Mouse (Mus musculus) forebrain, embryonic 16.5 days (tissue): ENCODE measurements around the gene Nfatc4. TPM values are rescaled to one million over a fixed set of nuclear protein-coding genes. Genes with fewer than 3 reads are reported as not detected.

Experiments
- ATAC-seq: fragments of 200-750 bp; cut with Nextera tagmentation; 2 replicates; pipeline ENCODE4 v1.8.0; 2017; ENCODE audit warnings: mild to moderate bottlenecking, moderate library complexity
- H3K27ac ChIP-seq: fragments of 300-500 bp; sonication (generic); 2 replicates; pipeline ENCODE4 v1.5.1; 2014; ENCODE audit warnings: low read length, control low read depth
- H3K27me3 ChIP-seq: fragments of 300-500 bp; sonication (generic); replicated peaks from 2 replicates; pipeline ENCODE4 v1.6.1; 2014; ENCODE audit warnings: low read length; ENCODE audit not compliant: control insufficient read depth, insufficient read depth
- H3K36me3 ChIP-seq: fragments of 300-500 bp; sonication (generic); 2 replicates; pipeline ENCODE4 v1.6.1; 2014; ENCODE audit not compliant: control insufficient read depth, insufficient read depth
- H3K4me1 ChIP-seq: fragments of 300-500 bp; sonication (generic); replicated peaks from 2 replicates; pipeline ENCODE4 v1.6.1; 2014; ENCODE audit warnings: low read length; ENCODE audit not compliant: control insufficient read depth, insufficient read depth
- H3K4me2 ChIP-seq: fragments of 300-500 bp; sonication (generic); 2 replicates; pipeline ENCODE4 v1.6.1; 2014; ENCODE audit warnings: mild to moderate bottlenecking, low read length, control low read depth
- H3K4me3 ChIP-seq: fragments of 300-500 bp; sonication (generic); replicated peaks from 2 replicates; pipeline ENCODE4 v1.5.1; 2014; ENCODE audit warnings: mild to moderate bottlenecking, low read length, control low read depth
- H3K9ac ChIP-seq: fragments of 300-500 bp; sonication (generic); replicated peaks from 2 replicates; pipeline ENCODE4 v1.6.1; 2014; ENCODE audit warnings: low read depth, low read length, control low read depth
- H3K9me3 ChIP-seq: fragments of 300-500 bp; sonication (generic); 2 replicates; pipeline ENCODE4 v1.6.1; 2016; ENCODE audit warnings: low read length; ENCODE audit not compliant: control insufficient read depth
- WGBS: fragments of 180-500 bp; shearing (Covaris S2); extraction: QIAGEN DNeasy Blood & Tissue Kit; methylation state at CpG from one replicate; pipeline ENCODE4 v1.1.7; 2014; 5-methylcytosine and 5-hydroxymethylcytosine counted together
- polyA plus RNA-seq: library from polyadenylated mRNA; unstranded; fragments of >200 nt; fragmentation: Nextera tagmentation; extraction: Ambion mirVana; gene quantifications from 2 replicates; pipeline ENCODE4 v1.2.1, GENCODE M21; 2015

Nfatc4 gene
- polyA plus RNA-seq, 1 experiment from 2014 or later: 12.3 TPM

DNA sequence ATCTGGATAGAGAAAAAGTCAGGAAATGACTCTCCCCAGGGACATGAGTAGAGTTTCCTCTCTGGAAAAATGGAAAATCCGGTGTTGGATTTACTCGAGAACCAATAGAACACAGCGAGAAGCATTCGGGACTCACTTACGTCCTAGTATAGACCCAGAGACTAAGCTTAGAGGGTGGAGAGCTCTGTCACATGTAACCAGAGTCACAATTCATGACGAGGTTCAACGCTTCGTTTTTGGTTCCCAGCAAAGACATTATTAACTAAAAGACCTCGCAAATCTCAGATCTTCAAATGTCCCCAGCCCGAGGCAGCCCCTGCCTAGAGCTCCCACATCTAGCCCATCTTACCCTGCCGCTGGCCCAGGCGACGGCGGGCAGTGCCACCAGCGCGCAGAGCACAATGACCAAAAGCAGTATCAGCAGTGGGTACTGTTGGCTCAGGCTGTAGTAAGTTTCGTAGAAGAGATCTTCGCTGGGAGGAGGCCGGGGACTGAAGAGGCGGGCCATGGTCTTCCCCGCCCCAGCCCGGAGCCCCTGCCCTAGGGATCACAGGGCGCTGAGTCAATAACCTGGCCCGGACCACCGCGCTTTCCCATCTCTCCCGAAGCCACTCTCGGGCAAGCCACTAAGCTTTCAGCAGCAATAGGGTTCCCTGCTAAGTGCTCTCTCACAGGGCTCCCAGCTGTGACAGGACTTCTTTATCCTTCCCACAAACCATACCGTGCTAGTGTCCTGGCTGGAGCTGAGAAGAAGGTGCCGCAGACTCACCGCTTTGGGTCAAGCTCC lies 39.6 kb upstream of the Nfatc4 start:
- 2% methylated on average over 31 of the region's 31 CpGs for WGBS
- no peak overlapping the region for H3K27ac ChIP-seq

DNA sequence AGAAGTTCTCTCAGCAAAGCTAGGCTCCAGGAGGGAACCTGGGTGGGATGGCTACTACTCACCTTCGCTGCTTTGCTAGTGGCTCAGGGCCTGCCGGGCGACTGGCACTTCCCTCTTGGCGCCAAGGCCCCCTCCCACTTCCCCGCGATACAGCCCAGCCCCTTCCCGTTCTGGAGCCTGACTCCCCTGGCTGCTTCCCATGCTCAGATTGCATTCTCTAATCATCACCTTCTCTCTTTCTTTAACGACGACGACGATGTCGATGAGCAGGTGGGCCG lies 39.0 kb upstream of the Nfatc4 start, which contains the start of gene Adcy4:
Gene Adcy4, minus strand, starts transcription at position 138 of the 278 bp plus-strand sequence.
- H3K4me2 ChIP-seq: peak within 1 kb of the TSS; percentile 44
- H3K9me3 ChIP-seq: no peaks in the 10 kb centered on the region
- H3K27me3 ChIP-seq: peaks cover 64% of the 10 kb centered on the region
- peak within 1 kb of the TSS; percentile 31 for H3K4me3 ChIP-seq
- no peak within 1 kb of the TSS for H3K27ac ChIP-seq
- H3K4me1 ChIP-seq: peaks cover 11% of the 10 kb centered on the region
- no peaks in the 10 kb centered on the region for H3K36me3 ChIP-seq
- no peak for ATAC-seq
- H3K9ac ChIP-seq: no peak within 1 kb of the TSS; the same call in 1 of the 2 replicates
- WGBS: 3% methylated on average over 13 of the region's 13 CpGs

More for the DNA sequence above, 39.6 kb upstream of the Nfatc4 start:
- ATAC-seq: no peak
- H3K9me3 ChIP-seq: no peaks in the 10 kb centered on the region
- peak overlapping the region; percentile 31 for H3K4me3 ChIP-seq
- H3K4me2 ChIP-seq: peak overlapping the region; percentile 44
- peaks cover 11% of the 10 kb centered on the region for H3K4me1 ChIP-seq
- no peaks in the 10 kb centered on the region for H3K36me3 ChIP-seq
- H3K9ac ChIP-seq: no peak overlapping the region; the same call in 1 of the 2 replicates
- peaks cover 64% of the 10 kb centered on the region for H3K27me3 ChIP-seq

DNA sequence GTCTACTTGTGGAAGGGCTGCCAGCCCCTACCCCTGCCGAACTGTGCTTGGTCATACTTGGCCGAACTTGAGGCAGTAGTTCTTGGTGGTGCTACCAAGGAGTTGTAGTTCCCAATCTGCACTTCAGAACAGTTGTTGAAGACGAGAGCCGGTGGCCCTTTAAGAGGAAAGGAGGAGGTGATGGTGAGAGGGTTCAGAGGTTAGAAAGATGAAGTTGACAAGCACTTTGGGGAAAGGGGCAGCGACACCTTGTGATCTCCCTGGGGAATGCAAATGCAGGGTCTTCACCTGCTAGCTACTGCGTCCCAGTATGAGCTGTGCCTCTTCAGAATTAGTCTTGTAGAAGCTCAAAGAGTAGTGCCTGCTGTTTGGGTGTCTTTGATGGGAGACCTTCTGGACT lies 37.7 kb upstream of the Nfatc4 start:
- no peak overlapping the region for H3K9ac ChIP-seq
- H3K27ac ChIP-seq: no peak overlapping the region
- H3K4me3 ChIP-seq: no peak overlapping the region
- no peaks in the 10 kb centered on the region for H3K36me3 ChIP-seq
- H3K4me1 ChIP-seq: peaks cover 11% of the 10 kb centered on the region
- H3K4me2 ChIP-seq: no peak overlapping the region
- WGBS: 24% methylated on average over 6 of the region's 6 CpGs
- no peak for ATAC-seq
- no peaks in the 10 kb centered on the region for H3K9me3 ChIP-seq
- peaks cover 68% of the 10 kb centered on the region for H3K27me3 ChIP-seq

- 43% methylated on average over 11 of the region's 11 CpGs for WGBS
- H3K4me1 ChIP-seq: peaks cover 11% of the 10 kb centered on the region
- no peak for ATAC-seq
Observed at GRCm38 (mm10) chr14:55787731-55788130, 35.2 kb upstream of the Nfatc4 start.

GRCm38 (mm10) chr14:55788256-55789050 lies 34.5 kb upstream of the Nfatc4 start, which contains the start of gene Ripk3:
Gene Ripk3 (minus strand): TSS chr14:55788865.
- H3K4me3 ChIP-seq: no peak within 1 kb of the TSS
- no peak within 1 kb of the TSS for H3K9ac ChIP-seq
- H3K27ac ChIP-seq: no peak within 1 kb of the TSS
- H3K9me3 ChIP-seq: no peaks in the 10 kb centered on the region
- peak within 1 kb of the TSS; percentile 31 for H3K4me2 ChIP-seq
- H3K27me3 ChIP-seq: peaks cover 52% of the 10 kb centered on the region
- peaks cover 8% of the 10 kb centered on the region for H3K4me1 ChIP-seq
- ATAC-seq: no peak
- H3K36me3 ChIP-seq: no peaks in the 10 kb centered on the region
- WGBS: 5% methylated on average over 40 of the region's 40 CpGs

More at GRCm38 (mm10) chr14:55787731-55788130, 35.2 kb upstream of the Nfatc4 start:
- no peak overlapping the region for H3K27ac ChIP-seq
- H3K36me3 ChIP-seq: no peaks in the 10 kb centered on the region
- H3K27me3 ChIP-seq: peaks cover 58% of the 10 kb centered on the region
- no peaks in the 10 kb centered on the region for H3K9me3 ChIP-seq
- H3K9ac ChIP-seq: no peak overlapping the region
- H3K4me3 ChIP-seq: no peak overlapping the region
- H3K4me2 ChIP-seq: no peak overlapping the region

- ATAC-seq: no peak
- WGBS: 69% methylated on average over 2 of the region's 2 CpGs
Observed at GRCm38 (mm10) chr14:55793461-55793860, 29.5 kb upstream of the Nfatc4 start.

GRCm38 (mm10) chr14:55793946-55794345 lies 29.0 kb upstream of the Nfatc4 start:
- no peaks in the 10 kb centered on the region for H3K36me3 ChIP-seq
- H3K9ac ChIP-seq: no peak overlapping the region
- ATAC-seq: no peak
- H3K4me2 ChIP-seq: no peak overlapping the region
- no peaks in the 10 kb centered on the region for H3K9me3 ChIP-seq
- no peak overlapping the region for H3K4me3 ChIP-seq
- peaks cover 7% of the 10 kb centered on the region; the same call in 1 of the 2 replicates for H3K27me3 ChIP-seq
- WGBS: 71% methylated on average over 2 of the region's 2 CpGs
- no peak overlapping the region for H3K27ac ChIP-seq
- no peaks in the 10 kb centered on the region for H3K4me1 ChIP-seq

More at GRCm38 (mm10) chr14:55793461-55793860, 29.5 kb upstream of the Nfatc4 start:
- no peaks in the 10 kb centered on the region for H3K9me3 ChIP-seq
- no peak overlapping the region for H3K4me3 ChIP-seq
- no peaks in the 10 kb centered on the region for H3K4me1 ChIP-seq
- H3K36me3 ChIP-seq: no peaks in the 10 kb centered on the region
- H3K27ac ChIP-seq: no peak overlapping the region
- H3K9ac ChIP-seq: no peak overlapping the region
- H3K4me2 ChIP-seq: no peak overlapping the region
- peaks cover 7% of the 10 kb centered on the region; the same call in 1 of the 2 replicates for H3K27me3 ChIP-seq

DNA sequence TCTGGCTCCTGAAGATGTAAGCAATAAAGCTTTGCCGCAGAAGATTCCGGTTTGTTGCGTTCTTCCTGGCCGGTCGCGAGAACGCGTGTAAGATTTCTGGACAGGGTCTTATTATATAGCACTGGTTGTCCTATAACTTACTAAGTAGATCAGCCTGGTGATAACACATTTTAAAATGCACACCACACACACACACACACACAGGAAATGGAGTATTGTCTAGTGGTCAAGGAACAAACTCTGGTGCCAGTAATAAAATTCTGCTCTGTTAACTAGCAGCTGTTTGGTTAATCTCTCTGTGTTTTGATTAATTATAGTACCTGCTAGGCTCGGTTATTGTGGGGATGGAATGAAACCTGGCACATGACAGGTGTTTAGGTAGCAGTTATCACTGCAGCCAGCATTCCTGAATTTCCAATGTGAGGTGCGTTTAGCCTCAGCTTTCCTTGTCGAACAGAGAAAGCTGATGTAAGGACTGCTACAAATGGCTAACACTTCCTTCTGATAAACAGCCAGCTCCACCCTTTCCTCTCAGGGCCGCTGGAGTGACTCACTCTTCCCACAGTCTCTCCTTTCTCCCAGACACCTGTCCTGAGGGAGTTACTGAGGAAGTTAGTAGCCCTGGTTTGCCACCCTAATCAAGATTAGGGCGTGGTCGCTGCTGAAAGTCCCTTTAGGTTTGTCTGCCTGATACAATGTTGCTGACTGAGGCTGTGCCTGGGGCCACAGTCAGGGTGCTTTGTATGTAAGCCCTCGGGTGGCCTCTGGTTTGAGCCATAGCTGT lies 27.4 kb upstream of the Nfatc4 start:
- Histone ChIP-seq H3K4me1 (no peaks in the 10 kb centered on the region), H3K27me3 (0 out of 2 replicates have a peak, but pooled peaks cover 2% of the 10 kb centered on the region), H3K9ac (no peak overlapping the region), H3K9me3 (no peaks in the 10 kb centered on the region), H3K4me3 (no peak overlapping the region), H3K36me3 (no peaks in the 10 kb centered on the region), H3K4me2 (no peak overlapping the region), H3K27ac (no peak overlapping the region)
- ATAC-seq: no peak
- 84% methylated on average over 15 of the region's 15 CpGs for WGBS

GRCm38 (mm10) chr14:55814885-55815284 lies 8.1 kb upstream of the Nfatc4 start:
- Histone ChIP-seq H3K4me2 (peak overlapping the region; percentile 56), H3K4me3 (peak overlapping the region; percentile 46), H3K36me3 (no peaks in the 10 kb centered on the region), H3K27ac (no peak overlapping the region), H3K27me3 (no peaks in the 10 kb centered on the region), H3K9me3 (no peaks in the 10 kb centered on the region), H3K4me1 (no peaks in the 10 kb centered on the region), H3K9ac (peak overlapping the region; percentile 7)
- peak; percentile 82 for ATAC-seq
- 15% methylated on average over 16 of the region's 16 CpGs for WGBS
